1 mouse cellular context compared by ENCODE assay signal in genomic region chr17:28548550-28548949, GRCm38 (mm10).
TF ChIP-seq lines count a peak whose summit lies in the region.

No protein-coding gene starts in this region.

TF ChIP-seq in myocyte, 11 proteins besides CTCF, POLR2A, EP300 and RAD21:
- no peak for TF ChIP-seq USF1 (IDR thresholded peaks at IDR 0.05; ENCODE audit: low read depth)
- peak in 2 of 3 experiments; percentile 51 to 81 for TF ChIP-seq MYOD1 (IDR thresholded peaks at IDR 0.05; ENCODE audit: control insufficient read depth in 1 of 3, insufficient read length in 2 of 3, low read depth in 2 of 3)
- TF ChIP-seq MYOG (IDR thresholded peaks at IDR 0.05; ENCODE audit: control insufficient read depth in 1 of 3, insufficient read depth in 1 of 3, insufficient read length in 2 of 3, low read depth in 2 of 3) = peak in 2 of 3 experiments; percentile 44 to 86
- no peak for TF ChIP-seq MAX (IDR thresholded peaks at IDR 0.05; ENCODE audit: low read depth)
- TF ChIP-seq E2F4 (IDR thresholded peaks at IDR 0.05; ENCODE audit: insufficient read depth) = no peak
- no peak for TF ChIP-seq CEBPB (IDR thresholded peaks at IDR 0.05; ENCODE audit: insufficient read depth, poor library complexity, severe bottlenecking)
- TF ChIP-seq REST (IDR thresholded peaks at IDR 0.05; ENCODE audit: insufficient read depth, insufficient read length) = no peak
- TF ChIP-seq TCF3 (IDR thresholded peaks at IDR 0.05; ENCODE audit: insufficient read length, low read depth) = no peak
- no peak for TF ChIP-seq POLR2AphosphoS2 (IDR thresholded peaks at IDR 0.05; ENCODE audit: insufficient read length, low read depth)
